15 mouse cellular contexts compared by ENCODE assay signal in the genomic region with DNA sequence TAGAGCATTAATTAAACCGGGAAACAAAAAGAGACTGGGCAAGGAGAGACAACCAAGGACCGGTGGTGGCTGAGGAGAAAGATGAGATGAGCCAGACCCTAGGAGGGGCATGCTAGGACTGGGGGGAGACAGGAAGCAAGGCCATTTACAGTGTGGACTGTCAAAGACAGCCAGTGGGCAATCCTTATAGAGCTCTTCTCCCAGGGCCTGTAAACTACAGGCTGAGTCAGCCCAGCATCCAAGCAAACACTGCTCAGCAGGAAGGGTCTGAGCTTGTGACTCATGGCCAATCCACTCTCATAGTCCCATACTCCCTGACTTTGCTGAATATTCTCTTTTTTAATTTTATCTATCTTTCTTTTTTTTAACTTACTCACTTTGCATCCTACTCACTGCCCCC.
"Had no signal": no experiment of that assay in that cellular context is flagged by ENCODE, and none has a peak within 500 bp of the region (broad histone marks: within the 10 kb centered on the region; RNA-seq: fewer than 3 reads in every experiment).

No protein-coding gene starts in this region.

- ATAC-seq: lung, postnatal 0 days had no signal

- H3K4me2 ChIP-seq: kidney, embryonic 15.5 days; liver, embryonic 11.5 days; liver, embryonic 15.5 days; neural tube, embryonic 13.5 days had no signal

- DNase-seq: kidney, adult 2 months; kidney, postnatal 25 days; lung, adult 2 months; lung, postnatal 36 days; midbrain, embryonic 14.5 days; right cerebral cortex, postnatal 14 days; thymus, postnatal 4 days had no signal

- H3K9ac ChIP-seq: kidney, embryonic 15.5 days; liver, embryonic 15.5 days; neural tube, embryonic 13.5 days had no signal

- H3K27me3 ChIP-seq: kidney, embryonic 15.5 days; liver, embryonic 15.5 days; neural tube, embryonic 13.5 days had no signal

- H3K27ac ChIP-seq: left cerebral cortex, adult 2 months; liver, embryonic 15.5 days; neural tube, embryonic 13.5 days; stomach, postnatal 0 days had no signal

- H3K4me1 ChIP-seq: liver, embryonic 15.5 days; neural tube, embryonic 13.5 days had no signal

- H3K9me3 ChIP-seq: kidney, embryonic 15.5 days; limb, embryonic 10.5 days; liver, embryonic 15.5 days; neural tube, embryonic 13.5 days had no signal

- H3K36me3 ChIP-seq: kidney, embryonic 15.5 days; limb, embryonic 10.5 days; liver, embryonic 15.5 days; neural tube, embryonic 13.5 days had no signal

- H3K4me3 ChIP-seq: kidney, embryonic 15.5 days; left cerebral cortex, adult 2 months; limb, embryonic 10.5 days; liver, embryonic 15.5 days; neural tube, embryonic 13.5 days had no signal
